Comparison of ENCODE assay signal across 9 mouse cellular contexts in genomic region chr7:28726600-28726999, GRCm38 (mm10). TPM values are rescaled to one million over a fixed set of nuclear protein-coding genes. Genes with fewer than 3 reads are reported as not detected.
DNase-seq lines count a peak whose midpoint lies in the region; ATAC-seq and TF ChIP-seq lines count a peak whose summit lies in the region.
"Had no signal": no experiment of that assay in that cellular context is flagged by ENCODE, and none has a peak within 500 bp of the region (broad histone marks: within the 10 kb centered on the region; RNA-seq: fewer than 3 reads in every experiment).

No protein-coding gene starts in this region.

- H3K36me3 ChIP-seq in E14TG2a.4 (ENCODE audit: insufficient read depth, low read length), result peaks cover 4% of the 10 kb centered on the region; the same call in 1 of the 2 replicates
- peaks cover 3% of the 10 kb centered on the region; the same call in 1 of the 2 replicates for H3K36me3 ChIP-seq in forebrain, embryonic 13.5 days (ENCODE audit: poor library complexity, severe bottlenecking)
- peaks cover 10% of the 10 kb centered on the region for H3K36me3 ChIP-seq in hindbrain, embryonic 10.5 days

- peak; percentile 87 for TF ChIP-seq CTCF in E14TG2a.4 (conservative IDR thresholded peaks at IDR 0.05; ENCODE audit: low read length)

- DNase-seq in c-Kit-positive CD71-positive TER-119-positive erythroid progenitor cells, embryonic 14.5 days (ENCODE audit: low spot score), result peak; percentile 44
- DNase-seq in hindbrain, embryonic 10.5 days (ENCODE audit: low spot score), result peak; percentile 81
- DNase-seq in layer of hippocampus, adult 9-10 months (ENCODE audit: low spot score), result peak; percentile 68
- DNase-seq in lung, postnatal 25 days (ENCODE audit: low spot score), result peak; percentile 72
- peak; percentile 89 for DNase-seq in retina, embryonic 14.5 days (ENCODE audit: low spot score)
- DNase-seq in thymus, postnatal 25 days, result peak; percentile 80

- no peaks in the 10 kb centered on the region for H3K27me3 ChIP-seq in E14TG2a.4 (ENCODE audit: insufficient read depth, low read length)
- H3K27me3 ChIP-seq in forebrain, embryonic 13.5 days, result peaks cover under 1% of the 10 kb centered on the region; the same call in 1 of the 2 replicates
- H3K27me3 ChIP-seq in hindbrain, embryonic 10.5 days (ENCODE audit: insufficient read depth, poor library complexity, severe bottlenecking), result peaks cover 9% of the 10 kb centered on the region

- peak overlapping the region; percentile 38; the same call in 1 of the 2 replicates for H3K4me2 ChIP-seq in forebrain, embryonic 13.5 days

- H3K9me3 ChIP-seq in E14TG2a.4 (ENCODE audit: low read length), result peaks cover 24% of the 10 kb centered on the region
- 0 out of 2 replicates have a peak, but pooled peaks cover 4% of the 10 kb centered on the region for H3K9me3 ChIP-seq in forebrain, embryonic 13.5 days (replicated peaks)
- H3K9me3 ChIP-seq in hindbrain, embryonic 10.5 days, result peaks cover 6% of the 10 kb centered on the region

- no peak overlapping the region for H3K4me3 ChIP-seq in E14TG2a.4 (replicated peaks; ENCODE audit: low read length)
- no peak overlapping the region for H3K4me3 ChIP-seq in forebrain, embryonic 13.5 days
- H3K4me3 ChIP-seq in hindbrain, embryonic 10.5 days, result no peak overlapping the region

- no peak overlapping the region for H3K27ac ChIP-seq in forebrain, embryonic 13.5 days
- no peak overlapping the region for H3K27ac ChIP-seq in hindbrain, embryonic 10.5 days

- H3K4me1 ChIP-seq in E14TG2a.4 (replicated peaks; ENCODE audit: low read depth, low read length), result peaks cover 2% of the 10 kb centered on the region
- H3K4me1 ChIP-seq in forebrain, embryonic 13.5 days, result 0 out of 2 replicates have a peak, but pooled peaks cover 3% of the 10 kb centered on the region
- H3K4me1 ChIP-seq in hindbrain, embryonic 10.5 days (replicated peaks), result 0 out of 2 replicates have a peak, but pooled peaks cover 9% of the 10 kb centered on the region

- H3K9ac ChIP-seq in forebrain, embryonic 13.5 days, result no peak overlapping the region; the same call in 1 of the 2 replicates

- WGBS in forebrain, embryonic 13.5 days, result 6% methylated on average over 14 of the region's 14 CpGs
- WGBS in hindbrain, embryonic 10.5 days, result 8% methylated on average over 14 of the region's 14 CpGs

- peak; percentile 69 for ATAC-seq in forebrain, embryonic 13.5 days

RNA-seq across cellular contexts. Expression of gene Fbxo17, which starts 10.0 kb away (rescaled TPM):
- 4.4 and 5.3 TPM in 2 replicates for polyA plus RNA-seq in forebrain, embryonic 13.5 days (2015; fragmentation: Nextera tagmentation; extraction: Ambion mirVana)
- 8.8 and 10.4 TPM in 2 replicates for polyA plus RNA-seq in hindbrain, embryonic 10.5 days (2016; fragmentation: Nextera tagmentation; extraction: Ambion mirVana)

RNA-seq across cellular contexts. Expression of gene Mrps12, which starts 15.0 kb away (rescaled TPM):
- 107 and 122 TPM in 2 replicates for polyA plus RNA-seq in forebrain, embryonic 13.5 days (2015; fragmentation: Nextera tagmentation; extraction: Ambion mirVana)
- polyA plus RNA-seq in hindbrain, embryonic 10.5 days (2016; fragmentation: Nextera tagmentation; extraction: Ambion mirVana), result 151 and 160 TPM in 2 replicates

RNA-seq across cellular contexts. Expression of gene Sars2, which starts 15.2 kb away (rescaled TPM):
- polyA plus RNA-seq in forebrain, embryonic 13.5 days (2015; fragmentation: Nextera tagmentation; extraction: Ambion mirVana), result 23.0 and 23.7 TPM in 2 replicates
- polyA plus RNA-seq in hindbrain, embryonic 10.5 days (2016; fragmentation: Nextera tagmentation; extraction: Ambion mirVana), result 38.6 and 43.9 TPM in 2 replicates

RNA-seq across cellular contexts. Expression of gene Ccer2, which starts 29.4 kb away (rescaled TPM):
- not detected in 2 replicates for polyA plus RNA-seq in forebrain, embryonic 13.5 days (2015; fragmentation: Nextera tagmentation; extraction: Ambion mirVana)
- polyA plus RNA-seq in hindbrain, embryonic 10.5 days (2016; fragmentation: Nextera tagmentation; extraction: Ambion mirVana), result 0.22 and 0.48 TPM in 2 replicates
- polyA plus RNA-seq: gonadal fat pad, adult 2 months had no signal

RNA-seq across cellular contexts. Expression of gene Fbxo27, which starts 34.0 kb away (rescaled TPM):
- 3.6 and 3.8 TPM in 2 replicates for polyA plus RNA-seq in forebrain, embryonic 13.5 days (2015; fragmentation: Nextera tagmentation; extraction: Ambion mirVana)
- 5.6 TPM in 2 replicates for polyA plus RNA-seq in hindbrain, embryonic 10.5 days (2016; fragmentation: Nextera tagmentation; extraction: Ambion mirVana)
